Mouse (Mus musculus) heart, embryonic 11.5 days (tissue): Measurements from ENCODE around the gene Nos1ap. TPM values are rescaled to one million over a fixed set of nuclear protein-coding genes. Genes with fewer than 3 reads are reported as not detected.

Experiments used
- ATAC-seq: fragments of 200-750 bp; cut with Nextera tagmentation; replicated peaks from 2 replicates; pipeline ENCODE4 v1.8.0; 2017; ENCODE audit warnings: moderate library complexity; ENCODE audit not compliant: insufficient number of reproducible peaks, low FRiP score, low TSS enrichment
- H3K27ac ChIP-seq: fragments of 300-500 bp; sonication (generic); 2 replicates; pipeline ENCODE4 v1.5.1; 2014; ENCODE audit warnings: mild to moderate bottlenecking, low read depth, low read length
- H3K27me3 ChIP-seq: fragments of 300-500 bp; sonication (generic); 2 replicates; pipeline ENCODE4 v1.6.1; 2014; ENCODE audit warnings: mild to moderate bottlenecking, low read length, mixed read lengths; ENCODE audit not compliant: control insufficient read depth, insufficient read depth
- H3K36me3 ChIP-seq: fragments of 300-500 bp; sonication (generic); 2 replicates; pipeline ENCODE4 v1.6.1; 2014; ENCODE audit warnings: mild to moderate bottlenecking, low read length, moderate library complexity, mixed read lengths; ENCODE audit not compliant: control insufficient read depth, insufficient read depth
- H3K4me1 ChIP-seq: fragments of 300-500 bp; sonication (generic); 2 replicates; pipeline ENCODE4 v1.6.1; 2014; ENCODE audit warnings: low read length; ENCODE audit not compliant: control insufficient read depth, insufficient read depth
- H3K4me2 ChIP-seq: fragments of 300-500 bp; sonication (generic); 2 replicates; pipeline ENCODE4 v1.6.1; 2014; ENCODE audit warnings: mild to moderate bottlenecking, moderate library complexity
- H3K4me3 ChIP-seq: fragments of 300-500 bp; sonication (generic); 2 replicates; pipeline ENCODE4 v1.5.1; 2014; ENCODE audit warnings: low read depth, low read length
- H3K9ac ChIP-seq: fragments of 300-500 bp; sonication (generic); 2 replicates; pipeline ENCODE4 v1.6.1; 2014; ENCODE audit warnings: mild to moderate bottlenecking, low read depth, low read length, moderate library complexity
- H3K9me3 ChIP-seq: fragments of 300-500 bp; sonication (generic); replicated peaks from 2 replicates; pipeline ENCODE4 v1.6.1; 2016; ENCODE audit warnings: low read length; ENCODE audit not compliant: control insufficient read depth
- WGBS: fragments of 180-500 bp; shearing (Covaris S2); extraction: QIAGEN DNeasy Blood & Tissue Kit; methylation state at CpG from one replicate; pipeline ENCODE4 v1.1.7; 2014; ENCODE audit not compliant: insufficient replicate concordance; 5-methylcytosine and 5-hydroxymethylcytosine counted together
- polyA plus RNA-seq: library from polyadenylated mRNA; unstranded; fragments of >200 nt; fragmentation: Nextera tagmentation; extraction: Ambion mirVana; gene quantifications from 2 replicates; pipeline ENCODE4 v1.2.1, GENCODE M21; 2014

Gene Nos1ap
- polyA plus RNA-seq, 1 experiment from 2014 or later, result 15.5 TPM

DNA sequence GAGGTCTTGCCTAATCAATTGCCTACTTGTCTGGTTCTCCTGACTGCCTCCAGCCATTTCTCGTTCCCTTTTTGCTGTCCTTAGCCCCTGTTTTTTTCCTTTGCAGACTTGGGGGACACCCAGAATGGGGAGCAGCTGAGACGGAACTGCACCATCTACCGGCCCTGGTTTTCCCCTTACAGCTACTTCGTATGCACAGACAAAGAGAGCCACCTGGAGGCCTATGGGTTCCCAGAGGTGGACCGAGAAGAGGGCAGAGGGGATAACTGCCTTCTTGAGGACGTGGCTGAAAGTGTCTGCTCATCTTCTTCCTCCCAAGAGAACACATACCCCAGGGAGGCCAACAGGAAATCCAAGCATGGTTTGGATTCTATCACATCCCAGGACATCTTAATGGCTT lies 278.2 kb downstream of the Nos1ap start:
- 76% methylated on average over 6 of the region's 6 CpGs for WGBS
- no peaks in the 10 kb centered on the region for H3K4me1 ChIP-seq
- no peak overlapping the region for H3K9ac ChIP-seq
- no peaks in the 10 kb centered on the region for H3K27me3 ChIP-seq
- no peak overlapping the region for H3K27ac ChIP-seq
- H3K36me3 ChIP-seq, result no peaks in the 10 kb centered on the region
- no peaks in the 10 kb centered on the region for H3K9me3 ChIP-seq
- H3K4me2 ChIP-seq, result no peak overlapping the region
- H3K4me3 ChIP-seq, result no peak overlapping the region
- no peak for ATAC-seq

- Histone ChIP-seq H3K4me2 (no peak within 1 kb of the TSS), H3K27ac (no peak within 1 kb of the TSS), H3K4me3 (no peak within 1 kb of the TSS), H3K9me3 (no peaks in the 10 kb centered on the region), H3K27me3 (no peaks in the 10 kb centered on the region), H3K9ac (no peak within 1 kb of the TSS), H3K4me1 (no peaks in the 10 kb centered on the region), H3K36me3 (no peaks in the 10 kb centered on the region)
- WGBS, result 88% methylated on average over 4 of the region's 4 CpGs
- ATAC-seq, result no peak
Measured at GRCm38 (mm10) chr1:170308503-170308902, 281.2 kb downstream of the Nos1ap start, which contains the start of gene Spata46. TSS of gene Spata46 (plus strand) at chr1:170308803.

- no peaks in the 10 kb centered on the region for H3K4me1 ChIP-seq
- H3K36me3 ChIP-seq, result no peaks in the 10 kb centered on the region
- no peak within 1 kb of the TSS for H3K4me3 ChIP-seq
- no peaks in the 10 kb centered on the region for H3K27me3 ChIP-seq
- no peaks in the 10 kb centered on the region for H3K9me3 ChIP-seq
- no peak for ATAC-seq
- no peak within 1 kb of the TSS for H3K27ac ChIP-seq
- 90% methylated on average over 4 of the region's 4 CpGs for WGBS
- no peak within 1 kb of the TSS for H3K4me2 ChIP-seq
- H3K9ac ChIP-seq, result no peak within 1 kb of the TSS
Measured at GRCm38 (mm10) chr1:170306232-170306631, 283.4 kb downstream of the Nos1ap start, which contains the start of gene Gm7694. TSS of gene Gm7694 (minus strand) at chr1:170306332.

DNA sequence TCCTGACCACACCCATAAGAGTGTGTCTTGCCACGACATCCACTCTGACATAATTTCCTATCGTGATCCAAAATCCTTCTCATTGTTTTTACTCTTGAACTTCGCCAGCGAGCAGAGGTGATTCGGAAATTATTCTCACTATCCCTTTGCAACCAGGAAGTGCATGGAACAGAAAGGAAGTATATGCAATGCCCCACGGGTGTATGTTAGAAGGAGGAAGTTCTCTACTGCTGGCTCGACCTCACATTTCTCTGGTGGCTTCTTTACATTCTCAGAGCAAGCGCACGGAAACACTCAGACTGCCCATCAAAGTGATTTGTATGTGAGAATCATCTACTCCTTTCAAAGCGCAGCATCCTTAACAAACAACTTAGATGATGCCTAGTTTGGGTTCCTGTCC lies 284.7 kb downstream of the Nos1ap start:
- 83% methylated on average over 10 of the region's 10 CpGs for WGBS

DNA sequence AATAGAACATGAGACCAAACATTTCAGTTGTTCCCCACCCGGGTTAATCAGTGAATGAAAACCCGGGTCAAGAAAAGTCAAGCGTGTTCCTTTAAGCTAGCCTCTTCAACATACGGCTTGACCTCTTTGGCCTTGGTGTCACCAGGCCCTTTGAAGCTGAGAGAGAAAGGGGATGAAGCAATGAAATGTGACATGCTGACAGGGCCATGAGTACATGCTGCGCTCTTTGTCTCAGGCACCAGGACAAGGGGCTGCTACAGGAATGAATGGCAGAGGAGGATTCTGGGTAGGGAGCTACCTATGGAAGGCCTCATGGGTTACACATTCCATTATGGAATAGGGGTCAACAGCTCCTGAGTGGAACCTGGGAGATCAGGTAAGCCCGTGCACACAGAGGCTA lies 286.6 kb downstream of the Nos1ap start:
- Histone ChIP-seq H3K27me3 (no peaks in the 10 kb centered on the region), H3K27ac (no peak overlapping the region), H3K4me2 (no peak overlapping the region), H3K9ac (no peak overlapping the region), H3K36me3 (0 out of 2 replicates have a peak, but pooled peaks cover 2% of the 10 kb centered on the region), H3K4me3 (no peak overlapping the region), H3K9me3 (no peaks in the 10 kb centered on the region), H3K4me1 (no peaks in the 10 kb centered on the region)
- WGBS, result 70% methylated on average over 6 of the region's 6 CpGs
- no peak for ATAC-seq

More for the DNA sequence above, 284.7 kb downstream of the Nos1ap start:
- no peak overlapping the region for H3K27ac ChIP-seq
- H3K36me3 ChIP-seq, result 0 out of 2 replicates have a peak, but pooled peaks cover 2% of the 10 kb centered on the region
- H3K4me2 ChIP-seq, result no peak overlapping the region
- H3K9ac ChIP-seq, result no peak overlapping the region
- H3K27me3 ChIP-seq, result no peaks in the 10 kb centered on the region
- H3K4me1 ChIP-seq, result no peaks in the 10 kb centered on the region
- H3K9me3 ChIP-seq, result no peaks in the 10 kb centered on the region
- ATAC-seq, result no peak
- H3K4me3 ChIP-seq, result no peak overlapping the region

DNA sequence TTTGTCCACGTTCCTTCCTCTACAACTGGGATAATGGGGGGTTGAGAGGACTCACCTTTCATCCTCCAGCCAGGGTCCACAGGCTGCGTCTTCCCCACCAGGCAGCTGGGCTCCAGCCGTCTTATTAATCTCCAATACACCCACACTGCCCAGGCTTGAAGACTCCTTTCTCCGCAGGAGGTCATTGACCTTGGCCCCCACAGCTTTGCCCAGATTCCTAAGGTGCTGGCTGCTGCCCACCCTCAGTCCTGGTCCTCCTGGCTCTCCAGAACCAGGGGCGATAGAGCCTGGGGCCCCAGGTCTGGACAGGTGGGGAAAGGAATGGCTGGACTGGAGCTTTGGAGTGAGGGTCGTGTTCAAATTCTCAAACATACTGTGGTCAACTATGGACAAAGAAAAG lies 287.2 kb downstream of the Nos1ap start:
- Histone ChIP-seq H3K36me3 (0 out of 2 replicates have a peak, but pooled peaks cover 2% of the 10 kb centered on the region), H3K27me3 (no peaks in the 10 kb centered on the region), H3K4me3 (no peak overlapping the region), H3K9ac (no peak overlapping the region), H3K9me3 (no peaks in the 10 kb centered on the region), H3K27ac (no peak overlapping the region), H3K4me1 (no peaks in the 10 kb centered on the region), H3K4me2 (no peak overlapping the region)
- ATAC-seq, result no peak
- WGBS, result 78% methylated on average over 6 of the region's 6 CpGs

GRCm38 (mm10) chr1:170301686-170302085 lies 288.0 kb downstream of the Nos1ap start:
- H3K9ac ChIP-seq, result no peak overlapping the region
- no peak overlapping the region for H3K4me2 ChIP-seq
- no peaks in the 10 kb centered on the region for H3K27me3 ChIP-seq
- H3K36me3 ChIP-seq, result 0 out of 2 replicates have a peak, but pooled peaks cover 2% of the 10 kb centered on the region
- no peaks in the 10 kb centered on the region for H3K9me3 ChIP-seq
- H3K27ac ChIP-seq, result no peak overlapping the region
- no peak for ATAC-seq
- no peak overlapping the region for H3K4me3 ChIP-seq
- no peaks in the 10 kb centered on the region for H3K4me1 ChIP-seq
- WGBS, result 93% methylated on average over 9 of the region's 9 CpGs

GRCm38 (mm10) chr1:170299496-170299895 lies 290.2 kb downstream of the Nos1ap start:
- Histone ChIP-seq H3K4me1 (0 out of 2 replicates have a peak, but pooled peaks cover 9% of the 10 kb centered on the region), H3K36me3 (0 out of 2 replicates have a peak, but pooled peaks cover 2% of the 10 kb centered on the region), H3K9ac (no peak overlapping the region), H3K4me2 (no peak overlapping the region), H3K27me3 (no peaks in the 10 kb centered on the region), H3K9me3 (no peaks in the 10 kb centered on the region), H3K4me3 (no peak overlapping the region), H3K27ac (no peak overlapping the region)
- no peak for ATAC-seq
- WGBS, result 83% methylated on average over 4 of the region's 4 CpGs
